Mouse (Mus musculus) olfactory bulb, adult 2 months (tissue): ENCODE data around the gene Sdhb.

Experiments used
- CTCF ChIP-seq: fragments of 200-500 bp; IDR thresholded peaks from 2 replicates; pipeline ENCODE4 v1.5.1; 2012; ENCODE audit warnings: low read depth, mild to moderate bottlenecking, low read length, moderate library complexity; ENCODE audit not compliant: insufficient read depth
- POLR2A ChIP-seq: fragments of 200-500 bp; IDR thresholded peaks from 2 replicates; pipeline ENCODE4 v1.6.1; 2012; ENCODE audit warnings: mild to moderate bottlenecking, low read depth, low read length, moderate library complexity; ENCODE audit not compliant: insufficient read depth

DNA sequence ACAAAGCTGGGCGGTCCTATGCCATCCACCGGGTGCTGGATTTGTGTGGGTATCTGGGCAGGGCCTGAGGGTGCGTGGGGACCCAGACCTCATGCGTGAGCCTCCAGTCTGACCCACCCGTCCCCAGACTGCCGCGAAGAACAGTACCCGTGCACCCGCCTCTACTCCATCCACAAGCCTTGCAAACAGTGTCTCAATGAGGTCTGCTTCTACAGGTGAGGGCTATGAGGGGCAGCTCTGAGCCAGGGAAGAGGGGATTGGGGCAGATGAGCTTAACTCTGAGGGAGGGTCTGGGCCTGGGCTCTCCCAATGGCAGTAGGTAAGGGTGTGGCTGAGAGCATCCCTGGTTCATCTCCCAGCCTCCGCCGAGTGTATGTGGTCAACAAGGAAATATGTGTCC, 53.9 kb downstream of the Sdhb start:
- TF ChIP-seq POLR2A (no peak), CTCF (no peak)
